Mouse (Mus musculus): ENCODE results near the gene Dip2a.
A peak's percentile ranks its signal among the peaks of the same experiment; 100 is the strongest.

DNA sequence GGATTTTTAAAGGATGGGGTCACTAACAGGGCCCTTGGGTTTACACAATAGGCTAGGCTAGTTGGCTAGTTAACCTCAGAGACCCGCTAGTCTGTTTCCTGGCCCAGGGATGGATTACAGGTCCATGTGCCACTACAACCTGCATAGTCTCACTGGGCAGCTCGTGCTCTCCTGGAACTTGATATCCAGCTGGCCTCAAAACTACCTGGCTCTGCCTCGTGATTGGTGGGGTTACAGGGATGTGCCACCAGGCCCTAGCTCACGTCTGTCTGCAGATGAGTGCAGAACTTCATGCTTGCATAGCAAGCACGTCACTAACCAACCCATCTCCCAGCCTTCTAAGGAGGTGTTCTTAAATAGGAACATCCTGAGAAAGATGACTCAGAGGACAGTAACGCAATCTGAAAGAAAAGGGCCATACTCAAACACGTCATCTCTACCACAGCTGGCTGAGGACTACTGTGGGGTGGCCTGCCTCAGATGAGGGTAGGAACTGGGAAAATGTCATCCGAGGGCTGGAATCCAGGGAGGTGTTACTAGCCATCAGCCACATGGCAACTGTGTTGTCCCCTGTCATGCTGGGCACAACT lies 12.3 kb upstream of the Dip2a start:
- no peak for TF ChIP-seq CTCF (IDR thresholded peaks at IDR 0.05; ENCODE audit: control insufficient read depth, insufficient read depth, insufficient read length)
- no peak for TF ChIP-seq USF1 (IDR thresholded peaks at IDR 0.05; ENCODE audit: low read depth)
- peak; percentile 80 for TF ChIP-seq MAX (IDR thresholded peaks at IDR 0.05)
- TF ChIP-seq MYOD1 (IDR thresholded peaks at IDR 0.05; ENCODE audit: control insufficient read depth, insufficient read length, low read depth) = peak; percentile 47
- peak; percentile 71 for TF ChIP-seq FOSL1 (IDR thresholded peaks at IDR 0.05; ENCODE audit: insufficient read depth, low read length, poor library complexity, severe bottlenecking)
- TF ChIP-seq MYOG (IDR thresholded peaks at IDR 0.05; ENCODE audit: control insufficient read depth, extremely low read depth, insufficient read length) = no peak

Measured in C2C12 (cell line).